Mouse (Mus musculus): ENCODE results near the gene Esrrg.

Esrrg gene

DNA sequence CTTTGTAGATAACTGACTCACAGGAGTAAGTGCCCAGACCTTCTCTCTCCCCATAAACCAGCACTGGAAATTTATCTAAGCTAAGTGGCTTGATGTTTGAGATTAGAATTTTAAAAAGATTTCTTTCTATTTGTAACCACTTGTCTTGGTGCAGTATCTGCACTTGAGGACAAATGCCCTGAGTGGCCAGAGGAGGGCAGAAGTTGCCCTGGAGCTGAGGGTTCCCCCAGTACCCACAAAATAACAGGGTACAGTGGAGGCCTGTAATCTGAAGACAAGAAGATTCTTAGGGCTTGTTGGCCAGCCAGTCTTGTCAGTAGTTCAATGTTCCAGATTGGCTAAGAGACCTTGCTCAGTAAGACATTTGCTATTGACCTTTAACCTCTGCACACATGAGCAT, 461.3 kb downstream of the Esrrg start:
- DNase-seq (ENCODE audit: low read depth, low spot score): no peak

DNA sequence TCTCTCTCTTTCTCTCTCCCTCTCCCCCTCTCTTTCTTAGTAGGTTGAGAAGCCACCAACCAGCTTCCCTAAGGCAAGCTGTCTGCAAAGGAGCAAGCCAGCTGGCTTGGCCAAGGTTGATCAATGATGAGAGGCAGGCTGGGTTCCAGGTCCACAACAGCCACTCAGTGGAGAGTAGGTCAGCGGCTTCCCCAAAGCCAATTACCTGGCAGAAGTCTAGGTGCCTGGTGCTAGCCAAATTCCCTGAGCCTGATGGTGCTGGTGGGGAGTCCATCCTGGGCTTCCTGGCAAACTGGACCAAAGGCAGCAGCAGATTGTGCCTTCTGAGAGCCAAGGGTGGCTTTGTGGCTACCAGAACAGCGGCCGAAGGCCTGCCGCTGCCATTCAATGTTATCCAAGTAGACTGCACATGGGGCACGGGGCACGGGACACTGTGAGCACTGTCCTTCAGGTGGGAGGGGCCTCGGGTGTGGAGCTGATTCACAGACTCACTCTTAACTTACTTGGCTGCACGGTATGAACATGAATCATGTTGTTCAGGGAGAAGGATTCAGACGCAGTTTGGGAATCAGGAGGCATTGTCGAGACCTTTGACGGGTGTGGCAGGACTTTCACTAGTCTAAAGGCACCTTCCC, 469.1 kb downstream of the Esrrg start:
- no peak for DNase-seq (ENCODE audit: low read depth, low spot score)

DNA sequence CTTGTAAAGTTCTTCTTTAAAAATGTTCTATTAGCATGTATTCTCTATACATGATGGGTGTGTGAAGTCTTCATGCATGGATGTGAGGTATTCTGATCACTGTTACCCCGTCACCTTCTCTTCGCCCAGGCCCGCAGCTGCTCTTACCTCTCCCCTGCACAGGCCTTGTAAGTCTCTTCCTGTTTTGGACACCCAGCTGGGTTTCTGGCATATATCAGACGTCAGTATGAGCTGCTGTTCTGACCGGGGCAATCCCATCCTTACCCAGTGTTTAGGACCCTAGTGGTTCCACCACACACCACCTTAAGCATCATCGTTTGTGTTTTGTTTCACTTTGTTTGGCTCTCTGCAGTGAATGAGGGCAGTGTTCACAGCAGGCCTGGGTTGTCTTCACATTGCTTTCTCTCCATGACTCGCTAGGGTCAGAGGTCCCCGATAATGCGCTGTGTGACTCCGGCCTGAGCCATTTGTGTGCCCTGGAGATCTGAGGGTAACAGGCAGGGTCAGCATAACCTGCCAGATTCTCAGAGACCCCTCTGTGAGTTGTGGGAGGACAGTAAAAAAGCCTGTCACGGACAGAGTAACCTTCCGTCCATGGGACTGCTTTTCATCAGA, 471.8 kb downstream of the Esrrg start:
- DNase-seq (ENCODE audit: low read depth, low spot score): no peak

DNA sequence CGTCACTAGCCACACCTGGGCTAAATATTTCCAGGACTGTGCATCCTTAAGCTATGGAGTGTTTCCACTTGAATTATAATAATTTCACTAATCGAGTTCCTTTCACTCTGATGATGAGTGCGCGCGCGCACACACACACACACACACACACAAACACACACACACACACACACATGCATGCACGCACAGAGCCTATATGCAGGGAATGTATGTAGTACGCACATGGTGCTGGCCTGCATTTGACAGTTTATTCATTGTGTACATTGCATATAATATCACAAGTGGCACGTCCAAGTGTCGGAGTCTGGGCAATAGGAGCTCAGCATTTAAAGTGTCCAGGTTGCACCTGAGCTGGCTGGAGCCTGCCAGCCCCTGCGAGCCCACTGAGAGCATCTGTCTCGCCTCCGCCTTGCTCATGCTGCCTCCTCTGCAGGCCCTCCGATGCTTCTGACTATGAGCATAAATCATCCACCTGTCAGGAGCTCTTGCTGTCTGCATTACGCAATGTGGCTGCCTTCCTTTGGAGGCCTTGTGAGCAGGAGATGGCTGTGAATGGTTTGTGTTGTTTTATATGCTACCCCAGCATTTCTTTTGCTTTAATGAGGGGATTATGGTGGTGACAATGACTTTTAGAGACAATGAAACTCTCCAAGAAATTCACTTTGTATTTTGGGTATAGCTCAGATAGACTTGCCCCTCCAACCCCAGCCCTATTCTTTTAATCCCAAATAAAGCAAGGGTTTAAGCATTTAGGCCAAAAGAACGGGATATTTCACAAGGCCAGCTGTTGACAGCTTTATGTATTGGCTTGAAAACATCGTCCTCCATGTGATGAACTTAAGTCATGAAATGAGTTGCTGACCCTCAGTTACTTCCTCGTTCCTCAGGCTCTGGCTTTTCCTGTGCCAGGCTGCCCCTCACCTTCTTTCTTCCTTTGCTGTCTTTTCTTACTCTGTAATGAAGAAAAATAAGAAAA, 474.4 kb downstream of the Esrrg start:
- no peak for DNase-seq (ENCODE audit: low read depth, low spot score)

DNA sequence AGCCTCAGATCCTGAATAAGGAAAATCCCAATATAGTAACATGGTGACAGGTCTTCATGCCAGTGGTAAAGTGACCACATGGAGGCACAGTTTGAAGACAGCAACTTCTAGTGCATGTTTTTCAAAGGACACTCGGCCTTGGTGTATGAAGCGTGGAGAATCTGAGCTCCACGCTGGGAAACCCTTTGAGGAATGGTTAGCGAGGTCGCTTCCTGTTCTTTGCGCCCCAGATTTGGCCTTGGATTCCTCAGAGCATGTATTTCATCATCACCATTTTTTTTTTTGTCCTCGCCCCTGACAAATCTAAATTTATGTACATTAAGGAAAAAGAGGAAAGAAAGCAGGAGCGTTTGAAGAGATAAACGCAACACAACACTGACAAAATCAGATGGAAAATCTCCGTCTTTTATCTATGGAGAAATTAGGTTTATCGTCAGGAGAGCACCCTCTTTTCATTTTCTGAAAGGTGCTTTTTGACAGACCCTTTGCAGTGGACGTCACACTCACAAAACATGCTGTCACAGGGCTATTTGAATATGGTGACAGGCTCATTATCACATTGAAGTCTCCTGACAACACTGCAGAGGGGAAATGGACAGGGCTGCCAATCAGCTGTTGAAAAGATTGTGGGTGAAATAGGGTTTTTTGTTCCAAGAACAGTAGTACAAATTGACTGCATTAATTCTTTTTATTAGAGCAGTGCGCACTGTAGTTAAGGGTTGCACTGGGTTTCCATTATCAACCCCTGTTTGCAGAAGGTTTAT, 476.7 kb downstream of the Esrrg start:
- no peak for DNase-seq (ENCODE audit: low read depth, low spot score)

DNA sequence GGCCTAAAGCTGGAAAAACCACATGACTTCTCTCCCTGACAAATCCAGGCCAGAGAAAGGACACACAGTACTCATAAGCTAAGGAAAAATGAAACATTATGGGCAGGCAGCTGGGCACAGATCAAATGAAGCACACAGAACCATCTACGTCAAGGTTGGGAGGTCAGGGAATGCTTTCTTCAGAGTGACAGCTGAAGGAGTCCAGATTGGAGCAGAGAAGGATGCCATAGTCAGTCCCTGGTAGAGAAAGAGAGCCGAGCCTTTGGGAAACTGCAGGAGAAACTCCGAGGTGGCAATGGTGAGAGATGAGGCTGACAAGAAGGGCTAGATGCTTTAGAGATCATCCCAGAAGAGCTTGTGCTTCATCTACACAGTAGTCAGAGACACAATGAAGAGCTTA, 485.1 kb downstream of the Esrrg start:
- no peak for DNase-seq (ENCODE audit: low read depth, low spot score)

DNA sequence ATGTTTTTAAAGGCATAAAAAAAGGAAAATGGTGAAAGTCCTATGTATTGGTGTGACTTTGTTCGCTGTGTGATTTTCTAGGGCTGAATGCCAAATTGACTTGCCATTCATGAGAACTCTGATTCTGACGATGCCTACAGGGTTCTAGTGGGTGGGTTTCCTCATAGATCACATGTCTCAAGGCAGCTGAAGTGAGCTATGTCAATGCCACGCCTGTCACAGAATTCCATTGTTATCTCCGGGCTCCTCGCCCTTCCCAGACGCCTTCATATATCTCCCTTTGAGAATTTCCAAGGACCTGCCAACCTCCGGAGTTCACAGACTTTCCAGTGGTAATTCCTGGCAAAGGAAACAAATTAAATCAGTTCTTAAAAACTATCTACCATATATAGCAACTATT, 493.2 kb downstream of the Esrrg start:
- no peak for DNase-seq (ENCODE audit: low read depth, low spot score)

DNA sequence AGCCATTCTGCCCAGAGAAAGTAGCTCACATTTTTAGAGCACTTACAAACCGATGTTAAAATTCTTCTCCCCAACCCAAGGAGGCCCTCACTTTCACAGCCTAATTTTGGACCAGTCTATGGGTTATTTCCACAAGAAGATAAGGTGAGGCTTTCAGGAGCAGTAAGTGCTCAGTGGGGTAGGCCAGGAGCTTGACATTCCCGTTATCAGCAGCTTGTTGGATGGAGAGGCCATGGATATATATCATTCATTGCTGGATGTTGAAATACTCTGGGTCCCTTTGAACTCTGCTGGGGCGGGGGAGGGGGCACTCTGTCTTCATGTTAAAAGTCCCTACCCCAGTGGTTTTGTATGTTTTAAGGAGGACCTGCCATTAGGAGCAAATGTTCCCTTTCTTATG, 494.6 kb downstream of the Esrrg start:
- no peak for DNase-seq (ENCODE audit: low read depth, low spot score)

DNA sequence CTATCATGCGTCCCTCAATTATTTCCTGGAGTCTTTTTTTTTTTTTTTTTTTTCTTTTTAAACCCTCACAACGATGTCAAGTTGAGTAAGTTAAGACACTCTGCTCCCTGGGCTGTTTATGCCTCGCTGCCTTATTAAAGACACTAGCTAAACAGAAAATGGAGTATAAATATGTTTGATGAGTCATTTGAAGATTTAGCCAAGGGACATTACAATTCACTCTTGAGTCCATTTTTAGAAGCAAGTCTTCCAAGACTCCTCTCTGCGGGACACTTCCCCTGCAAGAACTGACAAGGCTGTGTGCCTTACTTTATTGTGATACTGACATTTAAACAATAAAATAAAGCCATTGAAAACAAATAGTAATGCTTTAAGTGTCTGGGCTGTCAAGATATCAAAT, 496.9 kb downstream of the Esrrg start:
- no peak for DNase-seq (ENCODE audit: low read depth, low spot score)

DNA sequence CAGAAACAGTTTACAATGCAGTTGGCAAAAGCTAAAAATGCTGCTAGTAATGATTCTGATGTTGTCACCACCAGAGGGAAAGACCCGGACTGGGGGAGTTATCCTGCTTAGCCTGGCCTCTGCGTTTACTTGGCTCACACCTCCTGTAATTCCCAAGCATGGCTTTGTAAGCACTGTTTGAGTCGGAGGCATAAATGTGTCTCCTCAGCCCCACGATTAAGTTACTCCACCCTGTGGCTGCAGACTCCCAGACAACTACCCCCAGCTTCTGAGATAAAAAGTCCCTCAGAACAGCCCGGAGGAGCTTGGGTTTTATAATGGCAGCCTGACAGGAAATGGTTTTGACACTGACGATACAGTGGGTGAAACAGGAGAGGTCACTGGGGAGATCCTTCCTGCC, 499.4 kb downstream of the Esrrg start:
- no peak for DNase-seq (ENCODE audit: low read depth, low spot score)

DNA sequence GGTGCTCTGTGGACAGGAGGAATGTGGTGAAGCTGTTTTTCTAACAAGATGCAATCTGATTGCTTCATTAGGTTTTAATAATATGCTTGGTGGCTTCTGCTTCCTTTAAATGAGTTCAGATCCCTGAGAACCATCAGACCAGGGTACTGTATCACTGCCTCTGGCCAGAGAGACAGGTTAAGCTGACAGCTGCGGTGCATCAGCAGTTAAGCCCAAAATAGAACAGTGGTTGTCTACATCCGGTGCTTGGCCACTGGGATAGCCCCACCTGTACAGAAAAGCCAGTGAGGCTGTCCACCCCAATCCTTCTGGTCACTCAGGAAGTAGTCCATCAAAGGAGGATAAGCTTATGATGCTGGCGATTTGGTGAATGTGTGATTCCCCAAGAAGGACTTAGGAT, 503.0 kb downstream of the Esrrg start:
- DNase-seq (ENCODE audit: low read depth, low spot score): no peak

DNA sequence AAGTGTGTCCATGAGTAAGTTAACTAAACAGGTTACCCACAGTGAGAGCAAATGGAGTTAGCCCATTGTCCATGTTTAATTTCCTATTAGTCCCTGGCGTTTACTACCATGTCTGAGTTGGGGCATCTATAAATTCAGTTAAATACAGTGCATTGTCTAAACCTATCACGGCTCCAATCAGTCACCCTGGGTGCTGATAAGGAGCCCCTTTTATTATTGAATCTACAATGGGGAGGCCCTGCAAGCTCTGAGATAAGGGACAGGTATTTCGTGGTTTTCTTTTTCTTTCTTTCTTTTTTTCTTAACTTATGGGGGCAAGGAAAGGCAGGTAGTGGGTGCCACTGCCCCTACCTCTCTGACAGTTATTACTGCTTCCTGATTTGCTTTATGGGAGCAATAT, 504.6 kb downstream of the Esrrg start:
- no peak for DNase-seq (ENCODE audit: low read depth, low spot score)

DNA sequence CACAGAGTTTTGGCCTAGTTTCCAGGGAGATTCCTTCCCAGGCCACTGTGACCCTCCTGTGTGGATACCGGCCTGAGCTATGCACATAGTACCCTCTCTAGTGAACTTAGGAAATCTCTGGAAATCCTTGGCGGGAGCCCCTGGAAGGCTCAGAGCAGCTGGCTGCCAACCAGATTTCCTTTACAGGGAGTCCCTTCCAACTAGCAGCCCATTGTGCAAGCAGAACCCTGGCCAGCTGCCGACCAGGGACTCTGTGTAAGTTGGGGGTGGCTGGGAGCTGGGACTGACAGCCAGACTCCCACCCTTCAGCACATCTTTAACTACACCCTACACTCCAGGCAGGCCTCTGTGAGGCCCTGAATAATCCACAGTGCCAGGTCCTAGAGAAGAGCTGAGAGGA, 509.5 kb downstream of the Esrrg start:
- no peak for DNase-seq (ENCODE audit: low read depth, low spot score)

DNA sequence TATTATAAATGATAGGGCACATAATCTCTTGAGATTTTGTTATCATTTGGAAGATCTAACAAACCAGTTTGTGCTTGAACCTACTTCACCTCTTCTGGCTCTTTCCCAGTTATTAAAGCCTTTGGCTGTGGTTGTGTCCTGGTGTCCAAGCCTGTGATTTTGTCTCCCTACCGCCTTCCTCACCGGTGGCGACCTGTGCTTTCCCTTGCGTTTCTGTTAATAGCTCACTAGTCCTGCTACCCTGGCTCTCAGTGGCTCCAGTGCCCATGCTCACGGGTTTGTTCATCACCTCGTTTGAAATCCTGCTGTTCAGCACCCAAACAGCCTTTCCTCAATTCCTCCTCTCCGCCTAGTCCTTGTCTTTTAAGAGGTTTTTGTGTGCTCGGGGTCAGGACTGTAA, 511.2 kb downstream of the Esrrg start:
- no peak for DNase-seq (ENCODE audit: low read depth, low spot score)

DNA sequence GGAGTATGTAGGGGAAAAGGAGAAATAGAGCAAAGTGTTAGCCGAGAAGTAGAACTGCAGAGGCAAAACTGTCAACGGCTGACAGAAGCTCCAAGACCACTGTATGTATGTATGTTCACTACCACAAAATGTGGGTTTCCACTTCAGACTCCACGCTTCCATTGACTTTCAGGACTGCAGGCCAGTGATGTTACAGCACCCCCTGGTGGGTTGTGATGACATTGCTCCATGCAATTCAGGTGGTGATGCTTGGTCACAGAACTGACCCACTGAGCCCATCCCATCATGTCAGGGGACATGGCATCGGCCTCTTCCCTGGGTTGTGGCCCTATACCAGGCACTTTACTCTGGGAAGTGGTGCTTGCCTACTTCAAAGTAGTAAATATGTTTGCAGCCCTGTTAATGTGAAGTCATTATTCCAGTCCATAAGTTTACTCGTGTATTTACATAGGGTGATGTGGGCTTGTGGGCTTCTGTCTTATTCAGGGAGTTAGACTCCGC, 517.0 kb downstream of the Esrrg start:
- no peak for DNase-seq (ENCODE audit: low read depth, low spot score)

DNA sequence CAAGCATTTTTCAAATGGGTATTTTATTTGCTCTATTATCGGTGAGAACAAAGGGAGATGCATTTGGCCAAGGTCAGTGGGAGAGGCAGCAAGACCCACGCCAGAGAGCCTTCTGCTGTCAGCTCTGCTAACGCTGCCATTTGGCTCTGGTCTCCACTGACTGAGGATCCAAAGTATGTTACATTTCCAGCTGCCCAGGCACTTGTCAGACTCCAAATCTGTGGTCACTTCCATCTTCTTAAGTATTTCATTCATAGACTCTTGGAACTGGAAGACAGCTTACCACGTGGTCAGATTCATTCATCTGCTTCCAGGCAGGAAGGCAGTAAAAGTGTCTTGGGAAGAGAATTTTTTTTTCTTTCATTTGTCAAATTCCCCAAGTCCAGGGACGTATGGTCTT, 527.5 kb downstream of the Esrrg start:
- no peak for DNase-seq (ENCODE audit: low read depth, low spot score)

DNA sequence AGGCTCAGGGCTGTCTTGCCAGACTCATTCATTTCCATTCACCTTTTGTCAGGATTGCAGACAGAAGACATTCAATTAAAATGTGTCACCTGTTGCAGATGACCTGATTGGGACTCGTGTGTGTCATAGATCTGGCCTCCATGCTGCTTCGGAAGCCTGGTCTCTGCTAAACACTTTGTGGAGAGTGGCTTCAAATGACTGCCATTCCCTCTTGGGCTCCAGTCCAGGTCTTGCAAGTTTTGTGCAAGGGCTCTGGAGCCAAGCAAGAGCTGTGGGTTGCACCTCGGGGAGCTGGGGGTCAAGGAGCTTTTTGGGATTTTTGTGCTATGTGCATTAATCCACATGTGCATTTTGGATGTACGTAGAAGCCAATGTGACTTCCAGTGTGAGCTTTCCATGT, 530.9 kb downstream of the Esrrg start:
- DNase-seq (ENCODE audit: low read depth, low spot score): no peak

DNA sequence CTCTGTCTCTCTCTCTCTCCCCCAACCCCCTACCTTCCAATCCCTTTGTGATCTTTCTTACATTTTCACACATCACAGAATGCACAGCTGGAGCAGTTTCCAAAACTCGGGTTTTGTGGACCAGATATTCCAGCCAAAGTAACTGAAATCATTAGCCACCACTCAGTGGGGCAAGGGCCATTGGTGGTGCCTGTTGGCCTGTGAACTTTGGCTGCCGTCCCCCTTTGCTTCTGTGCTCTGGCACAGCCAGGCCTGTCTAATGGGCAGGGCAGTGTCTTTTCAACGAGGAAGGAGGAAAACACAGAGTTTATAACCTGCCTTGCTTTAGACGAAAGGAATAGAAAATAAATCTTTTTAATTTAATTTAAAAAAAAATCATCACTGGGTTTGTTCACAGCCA, 531.6 kb downstream of the Esrrg start:
- DNase-seq (ENCODE audit: low read depth, low spot score): no peak

DNA sequence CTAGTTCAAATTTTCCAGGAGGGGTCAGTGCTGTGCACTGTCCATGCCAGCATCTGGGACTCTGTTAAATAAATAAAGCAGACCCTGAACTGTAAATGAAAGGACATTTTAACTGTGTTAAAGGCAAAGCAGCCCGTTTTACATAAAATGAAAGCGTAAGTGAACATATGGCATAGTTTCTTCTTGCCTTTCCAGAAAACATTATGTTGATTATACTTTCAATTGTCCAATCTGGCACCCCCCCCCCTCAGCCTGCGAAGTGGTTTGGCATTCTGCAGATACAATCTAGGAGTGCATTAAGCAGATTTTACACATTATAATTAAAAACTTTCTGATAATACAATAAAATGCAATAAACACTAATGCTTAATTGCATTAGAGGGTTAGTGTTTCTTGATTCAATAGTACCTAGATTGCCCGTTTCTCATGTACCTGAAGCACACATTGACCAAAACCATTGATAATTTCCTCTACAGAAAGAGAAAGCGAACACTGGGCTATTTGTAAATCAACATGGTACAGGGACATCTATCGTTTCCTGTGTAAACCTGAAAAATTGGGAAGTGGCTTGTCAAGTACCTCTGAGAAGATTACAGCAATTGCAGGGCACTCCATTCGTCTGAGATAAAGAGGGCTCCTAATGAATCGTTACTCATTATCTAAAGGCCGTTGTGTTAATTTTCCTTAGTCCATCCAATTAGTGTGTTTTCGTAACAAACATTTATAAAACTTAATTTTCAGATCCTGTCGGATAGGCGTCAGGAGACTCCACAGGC, 539.0 kb downstream of the Esrrg start:
- no peak for DNase-seq (ENCODE audit: low read depth, low spot score)

DNA sequence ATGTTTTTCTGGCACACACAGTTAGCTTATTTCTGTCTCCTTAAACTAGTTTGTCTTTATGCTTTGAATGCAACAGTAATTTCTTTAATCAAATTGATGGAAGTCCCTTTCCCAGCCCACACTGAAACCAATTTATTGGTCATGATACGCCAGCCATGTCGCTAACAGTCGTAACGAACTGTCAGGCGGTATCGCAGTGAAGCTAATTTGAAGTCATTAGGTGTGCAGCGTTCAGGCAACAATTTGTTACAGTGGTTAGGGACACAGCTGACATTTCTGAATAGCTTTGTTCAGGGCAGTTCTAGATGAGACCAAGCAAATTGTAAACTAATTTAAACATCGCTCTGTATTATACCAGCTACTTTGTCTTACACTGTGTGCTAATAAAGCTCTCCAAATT, 542.5 kb downstream of the Esrrg start:
- no peak for DNase-seq (ENCODE audit: low read depth, low spot score)

DNA sequence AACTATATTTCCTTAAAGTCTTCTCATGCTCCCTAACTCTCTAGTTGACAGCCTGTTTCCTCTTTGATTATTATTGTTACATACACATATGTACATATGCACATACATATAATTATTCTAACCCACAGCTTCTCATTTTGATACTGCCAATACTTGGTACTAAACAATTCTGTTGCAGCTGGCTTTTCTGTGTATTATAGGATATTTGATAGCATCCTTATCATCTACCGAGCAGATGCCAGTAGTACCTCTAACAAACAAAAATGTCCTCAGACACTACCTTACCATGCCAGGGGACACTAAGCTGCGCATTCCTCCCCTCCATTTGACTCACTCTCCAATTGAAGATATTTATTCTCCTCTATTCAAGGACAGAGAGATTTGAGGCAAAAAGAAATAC, 543.4 kb downstream of the Esrrg start:
- no peak for DNase-seq (ENCODE audit: low read depth, low spot score)
